Mouse (Mus musculus): Measurements from ENCODE around the gene Ehd4. TPM values are rescaled to one million over a fixed set of nuclear protein-coding genes. Genes with fewer than 3 reads are reported as not detected.

Ehd4 gene
- total and polyA plus RNA-seq, 3 experiments, result 8.1 to 27.7 (median 9.8) TPM

DNA sequence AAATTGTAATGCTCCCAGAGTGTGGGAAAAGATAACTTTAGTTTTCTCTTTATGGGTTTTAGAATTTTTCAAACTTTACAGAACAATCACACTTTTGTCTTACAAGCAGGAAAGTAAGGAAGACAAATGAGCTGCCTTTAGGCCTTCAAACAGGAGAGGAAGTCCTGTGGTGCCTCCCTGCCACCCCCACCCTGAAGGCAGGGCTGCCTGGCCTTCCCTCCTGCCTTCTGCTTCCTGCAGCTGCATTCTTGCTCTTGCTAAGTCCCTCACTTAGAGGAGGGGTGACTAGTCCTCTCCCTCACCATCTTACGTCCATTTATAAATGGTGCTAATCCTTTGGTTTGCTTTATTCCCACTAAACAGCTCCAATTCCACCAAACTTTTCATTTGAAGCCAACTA, 4.4 kb upstream of the Ehd4 start:
- no peaks in the 10 kb centered on the region for H3K27me3 ChIP-seq (replicated peaks)
- H3K4me1 ChIP-seq (ENCODE audit: control insufficient read depth in 1 of 2, insufficient read depth in 2 of 2), result peaks cover 3 to 23% of the 10 kb centered on the region in 2 experiments
- H3K27ac ChIP-seq (ENCODE audit: insufficient read depth, low read depth), result no peak overlapping the region
- peaks cover 3% of the 10 kb centered on the region for H3K9me3 ChIP-seq (replicated peaks; ENCODE audit: low read length)
- H3K9ac ChIP-seq (ENCODE audit: insufficient read depth, low read depth), result no peak overlapping the region
- no peak for TF ChIP-seq JUN (IDR thresholded peaks at IDR 0.05; ENCODE audit: insufficient read depth, low read depth, low read length)
- no peak for TF ChIP-seq MAX (IDR thresholded peaks at IDR 0.05; ENCODE audit: low read length)
- TF ChIP-seq CHD1 (IDR thresholded peaks at IDR 0.05; ENCODE audit: low read depth, low read length), result no peak
- no peak for TF ChIP-seq MAZ (IDR thresholded peaks at IDR 0.05; ENCODE audit: low read depth, low read length)
- TF ChIP-seq ELF1 (IDR thresholded peaks at IDR 0.05; ENCODE audit: low read depth, low read length), result no peak
- TF ChIP-seq CTCF (conservative IDR thresholded peaks at IDR 0.05 in 1 of 2, IDR thresholded peaks at IDR 0.05 in 1 of 2; ENCODE audit: low read depth in 2 of 2, low read length in 2 of 2), result no peak
- no peak for TF ChIP-seq UBTF (IDR thresholded peaks at IDR 0.05; ENCODE audit: low read depth, low read length)
- no peak for TF ChIP-seq TCF12 (IDR thresholded peaks at IDR 0.05; ENCODE audit: low read depth, low read length)
- no peak for TF ChIP-seq EP300 (IDR thresholded peaks at IDR 0.05; ENCODE audit: low read length)
- no peak for TF ChIP-seq ZKSCAN1 (IDR thresholded peaks at IDR 0.05; ENCODE audit: borderline replicate concordance, low read depth, low read length)
- no peak for TF ChIP-seq PAX5 (IDR thresholded peaks at IDR 0.05; ENCODE audit: low read length)
- TF ChIP-seq RAD21 (IDR thresholded peaks at IDR 0.05; ENCODE audit: low read depth, low read length), result no peak
- TF ChIP-seq USF2 (conservative IDR thresholded peaks at IDR 0.05; ENCODE audit: low read depth, low read length), result no peak
- TF ChIP-seq ZNF384 (IDR thresholded peaks at IDR 0.05; ENCODE audit: low read depth, low read length), result no peak
- no peak for TF ChIP-seq POLR2AphosphoS2 (IDR thresholded peaks at IDR 0.05; ENCODE audit: low read depth, low read length)
- TF ChIP-seq RCOR1 (conservative IDR thresholded peaks at IDR 0.05; ENCODE audit: low read depth, low read length), result no peak
- no peak for TF ChIP-seq ZC3H11A (IDR thresholded peaks at IDR 0.05; ENCODE audit: low read depth, low read length)
- no peak for TF ChIP-seq NRF1 (IDR thresholded peaks at IDR 0.05; ENCODE audit: low read depth, low read length)
- no peak for TF ChIP-seq SMC3 (IDR thresholded peaks at IDR 0.05; ENCODE audit: low read depth, low read length)
- in situ Hi-C loops (cut with MboI; ENCODE audit: low pct_ligation_motif_present, low pct_unique_long_range_greater_than_20kb, low sequenced_read_pairs), result no loop called here
- H3K4me3 ChIP-seq (replicated peaks in 1 of 3; ENCODE audit: low read depth in 2 of 3, low read length in 2 of 3, poor library complexity in 1 of 3), result no peak overlapping the region
- dilution Hi-C loops (cut with MboI; ENCODE audit: extremely low pct_ligation_motif_present, extremely low pct_unique_long_range_greater_than_20kb, low sequenced_read_pairs), result no loop called here
- no peaks in the 10 kb centered on the region for H3K36me3 ChIP-seq (replicated peaks in 1 of 2; ENCODE audit: control insufficient read depth in 1 of 2, insufficient read depth in 1 of 2, low read length in 1 of 2)
- no peak overlapping the region for H3K4me2 ChIP-seq (ENCODE audit: insufficient read depth, low read depth, poor library complexity, severe bottlenecking)
- DNase-seq (ENCODE audit: extremely low read depth), result peak; percentile 32
- H3K79me2 ChIP-seq (replicated peaks; ENCODE audit: control insufficient read depth, extremely low read depth, insufficient read depth, poor library complexity, severe bottlenecking), result no peaks in the 10 kb centered on the region

DNA sequence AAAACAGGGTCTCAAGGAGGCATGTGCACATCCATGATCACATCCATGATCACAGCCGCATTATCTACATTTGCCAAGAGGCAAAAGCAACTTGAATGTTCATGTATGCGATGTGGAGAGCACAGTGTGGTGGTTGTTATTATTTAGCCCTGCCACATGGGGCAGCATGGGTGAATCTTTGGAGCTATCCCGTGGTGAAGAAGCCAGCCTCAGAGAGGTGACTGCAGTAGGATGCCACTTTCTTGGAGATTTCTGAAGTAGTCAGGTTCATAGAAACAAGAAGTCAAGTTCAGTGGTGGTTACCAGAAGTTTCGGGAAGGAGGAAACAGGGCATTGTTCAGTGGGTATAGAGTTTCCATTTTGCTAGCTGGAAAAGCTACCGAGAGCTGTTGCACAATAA, 3.6 kb upstream of the Ehd4 start:
- H3K9ac ChIP-seq (ENCODE audit: insufficient read depth, low read depth), result no peak overlapping the region

More for the DNA sequence above, 3.6 kb upstream of the Ehd4 start:
- Histone ChIP-seq H3K4me3 (replicated peaks in 1 of 3; ENCODE audit: low read depth in 2 of 3, low read length in 2 of 3, poor library complexity in 1 of 3) (no peak overlapping the region), H3K9me3 (replicated peaks; ENCODE audit: low read length) (peaks cover 3% of the 10 kb centered on the region), H3K4me2 (ENCODE audit: insufficient read depth, low read depth, poor library complexity, severe bottlenecking) (no peak overlapping the region), H3K4me1 (ENCODE audit: control insufficient read depth in 1 of 2, insufficient read depth in 2 of 2) (peaks cover 3 to 32% of the 10 kb centered on the region in 2 experiments), H3K27ac (ENCODE audit: insufficient read depth, low read depth) (no peak overlapping the region), H3K79me2 (replicated peaks; ENCODE audit: control insufficient read depth, extremely low read depth, insufficient read depth, poor library complexity, severe bottlenecking) (no peaks in the 10 kb centered on the region), H3K27me3 (replicated peaks) (no peaks in the 10 kb centered on the region), H3K36me3 (replicated peaks in 1 of 2; ENCODE audit: control insufficient read depth in 1 of 2, insufficient read depth in 1 of 2, low read length in 1 of 2) (no peaks in the 10 kb centered on the region)
- in situ Hi-C loops (cut with MboI; ENCODE audit: low pct_ligation_motif_present, low pct_unique_long_range_greater_than_20kb, low sequenced_read_pairs) (no loop called here), dilution Hi-C loops (cut with MboI; ENCODE audit: extremely low pct_ligation_motif_present, extremely low pct_unique_long_range_greater_than_20kb, low sequenced_read_pairs) (no loop called here)
- TF ChIP-seq CTCF (conservative IDR thresholded peaks at IDR 0.05 in 1 of 2, IDR thresholded peaks at IDR 0.05 in 1 of 2; ENCODE audit: low read depth in 2 of 2, low read length in 2 of 2) (peak; percentile 25 to 46; a peak in 3 of 4 replicates), BHLHE40 (IDR thresholded peaks at IDR 0.05; ENCODE audit: low read depth, low read length) (no peak), RAD21 (IDR thresholded peaks at IDR 0.05; ENCODE audit: low read depth, low read length) (peak; percentile 10)
- peak; percentile 38 for DNase-seq (ENCODE audit: extremely low read depth)

Data from CH12.LX (cell line).